Mouse (Mus musculus): ENCODE data around the gene Lmo3. TPM values are rescaled to one million over a fixed set of nuclear protein-coding genes. Genes with fewer than 3 reads are reported as not detected.

Lmo3 gene
- 2.9 and 3.5 TPM in 2 replicates for polyA plus RNA-seq (2014; fragmentation: Nextera tagmentation; extraction: Ambion mirVana)

DNA sequence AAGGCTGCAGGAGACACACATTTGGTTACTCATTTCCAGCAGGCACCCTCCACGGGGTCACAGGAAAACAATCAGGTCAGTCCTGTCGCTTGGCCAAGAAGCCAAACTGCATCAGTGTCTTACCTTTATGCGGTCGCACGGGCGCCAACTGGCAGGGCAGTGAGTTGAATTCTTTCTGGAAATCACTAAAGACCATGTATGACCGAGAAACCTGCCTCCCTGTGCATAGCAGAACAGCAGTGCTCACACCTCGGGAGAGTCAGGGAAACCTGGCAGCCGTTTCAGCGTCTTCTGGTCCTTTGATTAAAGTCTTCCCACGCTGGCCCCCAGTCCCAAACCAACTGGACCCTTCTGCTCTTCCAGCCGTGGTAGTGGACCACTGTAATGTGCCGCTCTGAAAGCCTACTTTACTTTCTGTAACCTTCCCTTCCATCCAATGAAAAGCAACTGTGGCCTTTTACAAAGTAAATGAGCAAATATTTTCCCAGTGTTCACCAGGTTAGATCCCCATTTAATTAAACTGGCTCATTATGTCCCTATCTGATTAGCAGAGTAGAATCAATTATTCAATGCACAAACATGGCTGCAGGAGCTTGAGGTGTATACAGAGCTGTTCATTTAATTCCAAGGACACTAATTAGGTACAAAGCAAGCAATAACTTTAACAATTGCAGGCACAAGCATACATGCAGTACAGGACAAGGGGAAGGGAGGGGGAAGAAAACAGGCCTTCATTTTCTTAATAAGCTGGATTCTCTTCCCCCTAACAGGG, at the start of gene Lmo3:
Lmo3 (minus strand) TSS at position 235 of the 772 bp plus-strand sequence.
- H3K36me3 ChIP-seq (ENCODE audit: insufficient read depth), result no peaks in the 10 kb centered on the region
- 68% methylated on average over 13 of the region's 13 CpGs for WGBS
- H3K27me3 ChIP-seq (ENCODE audit: insufficient read depth, low read length), result no peaks in the 10 kb centered on the region
- ATAC-seq (ENCODE audit: insufficient read depth) (no peak), DNase-seq (no peak)
- no peaks in the 10 kb centered on the region for H3K4me1 ChIP-seq (ENCODE audit: insufficient read depth)
- no peak within 1 kb of the TSS for H3K27ac ChIP-seq (ENCODE audit: low read depth)
- H3K4me2 ChIP-seq, result no peak within 1 kb of the TSS
- no peak for TF ChIP-seq CTCF (IDR thresholded peaks at IDR 0.05; ENCODE audit: low read depth)
- H3K4me3 ChIP-seq (ENCODE audit: low read depth, low read length), result no peak within 1 kb of the TSS
- no peaks in the 10 kb centered on the region for H3K9me3 ChIP-seq (ENCODE audit: low read depth, low read length)
- H3K9ac ChIP-seq, result no peak within 1 kb of the TSS

DNA sequence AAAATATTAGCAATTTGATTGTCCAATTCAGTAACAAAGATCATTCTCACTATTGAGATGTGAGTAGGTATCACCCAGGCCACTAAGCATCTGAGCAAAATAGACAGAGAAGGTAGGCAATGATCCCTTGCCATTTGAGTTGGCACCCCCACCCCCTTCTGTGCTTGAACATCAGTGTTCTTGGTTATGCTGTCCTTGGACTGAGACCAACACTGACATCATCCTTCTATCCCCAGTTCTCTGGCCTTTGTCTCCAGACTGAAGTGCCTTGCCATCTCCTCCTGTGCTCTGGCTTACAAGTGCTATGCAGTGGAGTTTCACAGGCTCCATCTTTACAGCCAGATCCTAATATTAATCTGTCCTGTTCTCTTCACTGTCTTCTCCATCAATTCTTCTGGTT, 39.0 kb upstream of the Lmo3 start:
- no peaks in the 10 kb centered on the region for H3K9me3 ChIP-seq (ENCODE audit: low read depth, low read length)
- no peak overlapping the region for H3K4me3 ChIP-seq (ENCODE audit: low read depth, low read length)
- no peak overlapping the region for H3K27ac ChIP-seq (ENCODE audit: low read depth)
- no peaks in the 10 kb centered on the region for H3K27me3 ChIP-seq (ENCODE audit: insufficient read depth, low read length)
- H3K4me2 ChIP-seq, result no peak overlapping the region
- no peaks in the 10 kb centered on the region for H3K36me3 ChIP-seq (ENCODE audit: insufficient read depth)
- no peak for DNase-seq
- H3K4me1 ChIP-seq (ENCODE audit: insufficient read depth), result no peaks in the 10 kb centered on the region
- no peak overlapping the region for H3K9ac ChIP-seq
- no peak for TF ChIP-seq CTCF (IDR thresholded peaks at IDR 0.05; ENCODE audit: low read depth)
- ATAC-seq (ENCODE audit: insufficient read depth), result no peak

DNA sequence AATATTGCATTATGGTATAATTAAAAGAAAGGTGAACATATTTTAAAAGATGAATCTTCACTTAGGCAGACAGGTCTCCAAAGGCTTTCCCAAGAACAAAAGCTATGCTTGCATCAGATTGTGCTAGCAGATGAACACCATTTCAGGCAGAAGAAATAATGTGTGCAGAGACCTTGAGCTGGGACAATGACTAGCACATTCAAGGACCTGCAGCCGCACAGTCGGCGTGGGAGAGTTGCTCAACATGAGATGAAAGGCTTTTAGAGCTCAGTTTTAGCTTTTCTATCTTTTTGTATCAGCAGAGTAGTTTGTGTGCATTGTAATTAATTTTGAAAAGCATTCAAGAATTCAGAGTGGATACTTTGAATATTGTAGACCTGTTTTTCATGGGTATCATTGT, 36.6 kb upstream of the Lmo3 start:
- Histone ChIP-seq H3K4me1 (ENCODE audit: insufficient read depth) (no peaks in the 10 kb centered on the region), H3K36me3 (ENCODE audit: insufficient read depth) (no peaks in the 10 kb centered on the region), H3K4me2 (no peak overlapping the region), H3K9ac (no peak overlapping the region), H3K9me3 (ENCODE audit: low read depth, low read length) (no peaks in the 10 kb centered on the region), H3K27me3 (ENCODE audit: insufficient read depth, low read length) (no peaks in the 10 kb centered on the region), H3K27ac (ENCODE audit: low read depth) (no peak overlapping the region), H3K4me3 (ENCODE audit: low read depth, low read length) (no peak overlapping the region)
- WGBS, result 92% methylated on average over 3 of the region's 3 CpGs
- no peak for TF ChIP-seq CTCF (IDR thresholded peaks at IDR 0.05; ENCODE audit: low read depth)
- DNase-seq (no peak), ATAC-seq (ENCODE audit: insufficient read depth) (no peak)

DNA sequence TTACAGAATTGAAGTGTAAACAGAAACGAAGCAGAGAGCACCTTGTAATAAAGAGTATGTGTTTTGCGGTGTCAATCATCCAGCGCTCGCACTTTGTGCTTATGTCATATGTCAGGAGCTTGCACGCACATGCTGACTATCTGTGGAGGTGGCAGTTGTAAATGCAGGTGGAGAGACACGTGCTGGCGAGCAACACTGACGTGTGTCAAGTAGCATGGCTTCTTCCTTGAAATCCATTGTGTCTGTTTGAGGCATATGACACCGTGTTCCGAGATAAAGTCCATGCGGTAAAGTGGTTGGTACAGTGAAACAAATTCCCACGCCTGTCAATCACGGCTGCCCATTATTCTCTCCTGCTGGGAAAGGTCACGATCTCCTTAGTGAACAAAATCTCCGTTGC, 15.2 kb upstream of the Lmo3 start:
- H3K9me3 ChIP-seq (ENCODE audit: low read depth, low read length), result no peaks in the 10 kb centered on the region
- no peak for TF ChIP-seq CTCF (IDR thresholded peaks at IDR 0.05; ENCODE audit: low read depth)
- no peak overlapping the region for H3K9ac ChIP-seq
- H3K4me3 ChIP-seq (ENCODE audit: low read depth, low read length), result no peak overlapping the region
- ATAC-seq (ENCODE audit: insufficient read depth) (no peak), DNase-seq (no peak)
- no peaks in the 10 kb centered on the region for H3K27me3 ChIP-seq (ENCODE audit: insufficient read depth, low read length)
- no peaks in the 10 kb centered on the region for H3K36me3 ChIP-seq (ENCODE audit: insufficient read depth)
- H3K27ac ChIP-seq (ENCODE audit: low read depth), result no peak overlapping the region
- H3K4me2 ChIP-seq, result no peak overlapping the region
- H3K4me1 ChIP-seq (ENCODE audit: insufficient read depth), result no peaks in the 10 kb centered on the region
- 69% methylated on average over 15 of the region's 15 CpGs for WGBS

DNA sequence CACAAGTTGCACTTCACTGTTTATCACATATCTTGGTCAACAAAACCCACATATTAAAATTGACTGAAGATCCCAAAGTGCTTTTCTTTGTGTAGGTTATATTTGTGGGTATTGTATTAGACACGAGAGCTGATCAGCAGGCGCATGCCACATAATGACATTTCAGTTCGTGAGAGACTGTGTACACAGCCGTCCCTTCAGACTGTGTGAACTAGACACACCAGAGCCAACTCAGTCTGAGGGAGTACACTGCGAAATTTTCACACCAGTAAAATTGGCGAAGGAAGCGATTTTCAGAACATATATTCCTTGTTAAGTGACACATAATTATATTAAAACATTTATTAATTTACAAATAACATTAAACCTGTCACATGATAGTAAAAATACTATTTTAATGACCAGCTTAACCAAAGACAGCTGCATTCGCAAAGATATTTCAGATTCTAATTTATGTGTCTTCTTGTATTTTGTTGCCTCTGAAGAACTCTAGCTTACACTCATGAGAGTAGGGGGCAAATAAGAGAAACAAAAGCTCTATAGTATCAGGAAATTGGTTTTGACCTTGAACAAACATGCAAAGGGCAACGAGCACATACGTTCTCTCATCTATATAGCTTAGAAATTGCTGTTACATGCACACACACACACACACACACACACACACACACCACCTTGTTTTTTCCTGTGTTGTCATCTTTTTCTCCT, 14.4 kb upstream of the Lmo3 start:
- ATAC-seq (ENCODE audit: insufficient read depth), result no peak

DNA sequence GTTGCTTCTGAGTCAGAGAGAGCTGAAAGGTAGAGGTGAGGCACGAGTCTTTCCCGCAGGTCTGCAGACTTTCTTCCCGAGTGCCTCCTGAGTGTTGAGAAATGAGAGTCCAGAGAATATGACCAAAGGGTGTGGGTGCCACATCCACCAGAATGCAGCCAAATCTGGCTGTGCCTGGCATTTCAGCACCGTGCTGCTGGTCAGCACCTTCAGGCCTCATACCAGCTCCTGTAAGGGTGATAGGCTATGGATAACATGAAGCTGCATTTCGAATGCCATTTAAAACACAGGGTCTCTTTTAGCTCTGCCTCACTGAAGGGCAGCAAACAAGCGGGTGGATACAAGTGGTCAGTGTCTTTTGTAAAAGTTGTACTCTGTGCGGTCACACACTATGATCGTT, 1.5 kb upstream of the Lmo3 start:
- Histone ChIP-seq H3K4me1 (ENCODE audit: insufficient read depth) (no peaks in the 10 kb centered on the region), H3K4me2 (no peak overlapping the region), H3K9me3 (ENCODE audit: low read depth, low read length) (no peaks in the 10 kb centered on the region), H3K27ac (ENCODE audit: low read depth) (no peak overlapping the region), H3K27me3 (ENCODE audit: insufficient read depth, low read length) (no peaks in the 10 kb centered on the region), H3K9ac (no peak overlapping the region), H3K36me3 (ENCODE audit: insufficient read depth) (no peaks in the 10 kb centered on the region), H3K4me3 (ENCODE audit: low read depth, low read length) (no peak overlapping the region)
- no peak; the same call in 1 of the 2 replicates for ATAC-seq (ENCODE audit: insufficient read depth)
- no peak for TF ChIP-seq CTCF (IDR thresholded peaks at IDR 0.05; ENCODE audit: low read depth)
- 62% methylated on average over 8 of the region's 8 CpGs for WGBS
- peak; percentile 74 for DNase-seq

More for the DNA sequence above, 14.4 kb upstream of the Lmo3 start:
- Histone ChIP-seq H3K36me3 (ENCODE audit: insufficient read depth) (no peaks in the 10 kb centered on the region), H3K9ac (no peak overlapping the region), H3K9me3 (ENCODE audit: low read depth, low read length) (no peaks in the 10 kb centered on the region), H3K4me1 (ENCODE audit: insufficient read depth) (no peaks in the 10 kb centered on the region), H3K4me3 (ENCODE audit: low read depth, low read length) (no peak overlapping the region), H3K27me3 (ENCODE audit: insufficient read depth, low read length) (no peaks in the 10 kb centered on the region), H3K4me2 (no peak overlapping the region), H3K27ac (ENCODE audit: low read depth) (no peak overlapping the region)
- peak; percentile 3 for DNase-seq
- TF ChIP-seq CTCF (IDR thresholded peaks at IDR 0.05; ENCODE audit: low read depth), result no peak
- 54% methylated on average over 10 of the region's 10 CpGs for WGBS

DNA sequence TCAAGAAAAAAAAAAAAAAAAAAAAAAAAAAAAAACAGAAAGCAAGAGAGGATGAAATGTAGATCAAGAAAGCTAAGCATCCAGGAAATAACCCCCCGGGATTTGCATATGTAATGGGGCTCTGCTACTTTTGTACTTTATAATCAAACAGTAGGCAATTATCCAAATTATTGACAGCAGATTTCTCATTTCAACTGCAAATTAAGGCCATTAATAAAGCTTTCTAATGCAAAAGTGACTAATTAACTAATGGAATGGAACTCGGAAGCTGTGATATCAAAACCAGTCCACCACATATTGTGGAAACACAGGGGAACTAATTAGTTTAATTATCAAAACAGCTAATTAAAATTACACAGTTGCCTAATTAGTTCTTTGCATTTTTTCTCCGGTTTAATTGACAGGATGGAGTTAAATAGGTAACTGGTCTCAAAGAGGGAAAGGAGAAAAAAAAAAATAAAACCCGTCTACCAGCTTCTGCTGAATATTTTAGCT, 785 bp upstream of the Lmo3 start:
- no peak overlapping the region for H3K4me2 ChIP-seq
- TF ChIP-seq CTCF (IDR thresholded peaks at IDR 0.05; ENCODE audit: low read depth), result no peak
- H3K4me3 ChIP-seq (ENCODE audit: low read depth, low read length), result no peak overlapping the region
- H3K27ac ChIP-seq (ENCODE audit: low read depth), result no peak overlapping the region
- H3K36me3 ChIP-seq (ENCODE audit: insufficient read depth), result no peaks in the 10 kb centered on the region
- no peaks in the 10 kb centered on the region for H3K27me3 ChIP-seq (ENCODE audit: insufficient read depth, low read length)
- no peak overlapping the region for H3K9ac ChIP-seq
- DNase-seq, result no peak
- no peaks in the 10 kb centered on the region for H3K4me1 ChIP-seq (ENCODE audit: insufficient read depth)
- H3K9me3 ChIP-seq (ENCODE audit: low read depth, low read length), result no peaks in the 10 kb centered on the region
- 65% methylated on average over 4 of the region's 4 CpGs for WGBS
- ATAC-seq (ENCODE audit: insufficient read depth), result no peak

All from lung, embryonic 14.5 days (tissue).